Mouse (Mus musculus) embryonic facial prominence, embryonic 11.5 days (tissue): ENCODE results near the gene Ispd. TPM values are rescaled to one million over a fixed set of nuclear protein-coding genes. Genes with fewer than 3 reads are reported as not detected.
A peak's percentile ranks its signal among the peaks of the same experiment; 100 is the strongest.

ENCODE experiments used
- ATAC-seq: fragments of 200-750 bp; cut with Nextera tagmentation; replicated peaks from 2 replicates; pipeline ENCODE4 v1.8.0; 2017; ENCODE audit warnings: low read depth; ENCODE audit not compliant: insufficient number of reproducible peaks, low FRiP score, low TSS enrichment
- DNase-seq: peaks from one replicate; pipeline ENCODE4 v3.0.0-alpha.2; 2015; ENCODE audit warnings: low spot score
- H3K27ac ChIP-seq: fragments of 300-500 bp; sonication (generic); replicated peaks from 2 replicates; pipeline ENCODE4 v1.5.1; 2014; ENCODE audit warnings: mild to moderate bottlenecking, low read depth, low read length, control low read depth
- H3K27me3 ChIP-seq: fragments of 300-500 bp; sonication (generic); 2 replicates; pipeline ENCODE4 v1.6.1; 2014; ENCODE audit warnings: mild to moderate bottlenecking, low read length, moderate library complexity, mixed read lengths; ENCODE audit not compliant: control insufficient read depth, insufficient read depth
- H3K36me3 ChIP-seq: fragments of 300-500 bp; sonication (generic); replicated peaks from 2 replicates; pipeline ENCODE4 v1.6.1; 2014; ENCODE audit warnings: low read depth, mild to moderate bottlenecking, low read length, moderate library complexity, mixed read lengths; ENCODE audit not compliant: control insufficient read depth, insufficient read depth
- H3K4me1 ChIP-seq: fragments of 300-500 bp; sonication (generic); 2 replicates; pipeline ENCODE4 v1.6.1; 2014; ENCODE audit warnings: low read length, mixed read lengths; ENCODE audit not compliant: control insufficient read depth, insufficient read depth
- H3K4me2 ChIP-seq: fragments of 300-500 bp; sonication (generic); 2 replicates; pipeline ENCODE4 v1.6.1; 2014; ENCODE audit warnings: low read depth, mild to moderate bottlenecking, control low read depth, low read length, moderate library complexity
- H3K4me3 ChIP-seq: fragments of 300-500 bp; sonication (generic); 2 replicates; pipeline ENCODE4 v1.5.1; 2014; ENCODE audit warnings: low read depth, low read length, control low read depth
- H3K9ac ChIP-seq: fragments of 300-500 bp; sonication (generic); replicated peaks from 2 replicates; pipeline ENCODE4 v1.6.1; 2014; ENCODE audit warnings: mild to moderate bottlenecking, control low read depth, low read length
- H3K9me3 ChIP-seq: fragments of 300-500 bp; sonication (generic); replicated peaks from 2 replicates; pipeline ENCODE4 v1.6.1; 2016; ENCODE audit warnings: mild to moderate bottlenecking, low read length, inconsistent platforms, mixed read lengths; ENCODE audit not compliant: control insufficient read depth
- WGBS: fragments of 180-500 bp; shearing (Covaris S2); extraction: QIAGEN DNeasy Blood & Tissue Kit; methylation state at CpG from one replicate; pipeline ENCODE4 v1.1.7; 2014; 5-methylcytosine and 5-hydroxymethylcytosine counted together
- polyA plus RNA-seq: library from polyadenylated mRNA; unstranded; fragments of >200 nt; fragmentation: Nextera tagmentation; extraction: Ambion mirVana; gene quantifications from 2 replicates; pipeline ENCODE4 v1.2.1, GENCODE M21; 2014

The Ispd gene
- polyA plus RNA-seq, 1 experiment from 2014 or later, result 7.7 TPM

GRCm38 (mm10) chr12:36426163-36427045 is 45.2 kb downstream of the Ispd start:
- ATAC-seq, result 0 out of 2 replicates have a peak, but pooled peaks have one; percentile 56
- DNase-seq, result peak; percentile 39
- no peak overlapping the region for H3K9ac ChIP-seq
- no peaks in the 10 kb centered on the region for H3K4me1 ChIP-seq
- H3K36me3 ChIP-seq, result no peaks in the 10 kb centered on the region
- no peaks in the 10 kb centered on the region for H3K9me3 ChIP-seq
- no peak overlapping the region for H3K4me3 ChIP-seq
- no peaks in the 10 kb centered on the region for H3K27me3 ChIP-seq
- H3K4me2 ChIP-seq, result no peak overlapping the region
- WGBS, result 44% methylated on average over 15 of the region's 15 CpGs
- H3K27ac ChIP-seq, result no peak overlapping the region

- Histone ChIP-seq H3K4me3 (no peak overlapping the region), H3K27me3 (no peaks in the 10 kb centered on the region), H3K4me1 (no peaks in the 10 kb centered on the region), H3K36me3 (no peaks in the 10 kb centered on the region), H3K9me3 (no peaks in the 10 kb centered on the region), H3K9ac (no peak overlapping the region), H3K4me2 (no peak overlapping the region), H3K27ac (no peak overlapping the region)
- DNase-seq (no peak), ATAC-seq (no peak)
- WGBS, result 76% methylated on average over 5 of the region's 5 CpGs
These were observed 55.7 kb downstream of the Ispd start for GRCm38 (mm10) chr12:36436956-36437355.

- DNase-seq (no peak), ATAC-seq (no peak)
- Histone ChIP-seq H3K9me3 (no peaks in the 10 kb centered on the region), H3K36me3 (no peaks in the 10 kb centered on the region), H3K9ac (no peak overlapping the region), H3K27me3 (no peaks in the 10 kb centered on the region), H3K4me3 (no peak overlapping the region), H3K27ac (no peak overlapping the region), H3K4me2 (no peak overlapping the region), H3K4me1 (no peaks in the 10 kb centered on the region)
- WGBS, result 85% methylated on average over 8 of the region's 8 CpGs
These were observed 58.1 kb downstream of the Ispd start for GRCm38 (mm10) chr12:36439396-36439795.

- H3K9ac ChIP-seq, result no peak overlapping the region
- no peak overlapping the region for H3K4me2 ChIP-seq
- no peak overlapping the region for H3K4me3 ChIP-seq
- H3K9me3 ChIP-seq, result no peaks in the 10 kb centered on the region
- no peaks in the 10 kb centered on the region for H3K4me1 ChIP-seq
- 85% methylated on average over 3 of the region's 3 CpGs for WGBS
- H3K27me3 ChIP-seq, result no peaks in the 10 kb centered on the region
- DNase-seq (no peak), ATAC-seq (no peak)
- H3K27ac ChIP-seq, result no peak overlapping the region
- H3K36me3 ChIP-seq, result no peaks in the 10 kb centered on the region
These were observed 74.8 kb downstream of the Ispd start for GRCm38 (mm10) chr12:36456002-36456401.

GRCm38 (mm10) chr12:36457726-36458125 is 76.5 kb downstream of the Ispd start:
- no peak for ATAC-seq
- no peak overlapping the region for H3K4me2 ChIP-seq
- H3K36me3 ChIP-seq, result no peaks in the 10 kb centered on the region
- H3K9ac ChIP-seq, result no peak overlapping the region
- WGBS, result 76% methylated on average over 2 of the region's 2 CpGs
- H3K9me3 ChIP-seq, result no peaks in the 10 kb centered on the region
- H3K4me1 ChIP-seq, result no peaks in the 10 kb centered on the region
- no peak overlapping the region for H3K4me3 ChIP-seq
- H3K27me3 ChIP-seq, result no peaks in the 10 kb centered on the region
- no peak for DNase-seq
- H3K27ac ChIP-seq, result no peak overlapping the region

- ATAC-seq, result no peak
These were observed 87.2 kb downstream of the Ispd start for GRCm38 (mm10) chr12:36468325-36469044.

GRCm38 (mm10) chr12:36471411-36471810 is 90.2 kb downstream of the Ispd start:
- DNase-seq (no peak), ATAC-seq (no peak)
- H3K4me1 ChIP-seq, result no peaks in the 10 kb centered on the region
- H3K9ac ChIP-seq, result no peak overlapping the region
- 76% methylated on average over 4 of the region's 4 CpGs for WGBS
- H3K4me3 ChIP-seq, result no peak overlapping the region
- no peaks in the 10 kb centered on the region for H3K27me3 ChIP-seq
- H3K9me3 ChIP-seq, result no peaks in the 10 kb centered on the region
- H3K27ac ChIP-seq, result no peak overlapping the region
- no peak overlapping the region for H3K4me2 ChIP-seq
- H3K36me3 ChIP-seq, result no peaks in the 10 kb centered on the region

More at GRCm38 (mm10) chr12:36468325-36469044, 87.2 kb downstream of the Ispd start:
- Histone ChIP-seq H3K36me3 (no peaks in the 10 kb centered on the region), H3K27ac (no peak overlapping the region), H3K9ac (no peak overlapping the region), H3K27me3 (no peaks in the 10 kb centered on the region), H3K4me1 (no peaks in the 10 kb centered on the region), H3K9me3 (no peaks in the 10 kb centered on the region), H3K4me3 (no peak overlapping the region), H3K4me2 (no peak overlapping the region)
- DNase-seq, result no peak
- WGBS, result 84% methylated on average over 6 of the region's 6 CpGs

GRCm38 (mm10) chr12:36474171-36474570 is 92.9 kb downstream of the Ispd start:
- ATAC-seq (no peak), DNase-seq (no peak)
- Histone ChIP-seq H3K27me3 (no peaks in the 10 kb centered on the region), H3K27ac (no peak overlapping the region), H3K4me3 (no peak overlapping the region), H3K9ac (no peak overlapping the region), H3K9me3 (no peaks in the 10 kb centered on the region), H3K36me3 (no peaks in the 10 kb centered on the region), H3K4me1 (no peaks in the 10 kb centered on the region), H3K4me2 (no peak overlapping the region)
- 56% methylated on average over 3 of the region's 3 CpGs for WGBS
